Mouse (Mus musculus) bone marrow, adult 2 months (tissue): Measurements from ENCODE around the gene Sec16a.

Experiments
- CTCF ChIP-seq: fragments of 200-500 bp; IDR thresholded peaks from 2 replicates; pipeline ENCODE4 v1.5.1; 2011; ENCODE audit warnings: low read length, control low read depth; ENCODE audit not compliant: control insufficient read depth, insufficient read depth
- POLR2A ChIP-seq: fragments of 200-500 bp; IDR thresholded peaks from 2 replicates; pipeline ENCODE4 v1.6.1; 2011; ENCODE audit warnings: low read depth, mild to moderate bottlenecking, control low read depth, low read length, borderline replicate concordance; ENCODE audit not compliant: control insufficient read depth

DNA sequence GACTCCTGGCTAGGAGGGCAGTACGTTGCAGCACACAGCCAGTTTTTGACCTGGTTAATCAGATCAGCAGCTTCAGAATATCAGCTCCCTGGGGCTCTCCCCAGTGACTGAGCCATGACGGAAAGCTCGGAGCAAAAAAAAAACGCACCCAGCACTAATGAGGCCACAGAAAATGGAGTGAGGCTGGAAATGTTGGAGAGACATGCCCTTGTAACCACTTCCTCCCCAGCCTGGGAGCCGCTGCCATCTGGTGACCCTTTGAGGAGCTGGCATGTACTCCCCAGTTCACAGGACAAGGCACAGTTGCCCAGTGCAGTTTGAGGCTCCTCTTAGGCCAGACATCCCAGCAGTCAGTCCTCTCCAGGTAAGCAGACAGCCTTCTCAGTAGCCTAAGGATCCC is 34.9 kb downstream of the Sec16a start:
- TF ChIP-seq CTCF (no peak), POLR2A (no peak)
